Mouse (Mus musculus) stomach, postnatal 0 days (tissue): ENCODE data around the gene Zpbp2. TPM values are rescaled to one million over a fixed set of nuclear protein-coding genes. Genes with fewer than 3 reads are reported as not detected.

Source experiments
- ATAC-seq: fragments of 200-750 bp; cut with Nextera tagmentation; 2 replicates; pipeline ENCODE4 v1.8.0; 2017; ENCODE audit not compliant: low FRiP score, low TSS enrichment
- DNase-seq: peaks from one replicate; pipeline ENCODE4 v3.0.0-alpha.2; 2016; ENCODE audit warnings: low spot score
- H3K27ac ChIP-seq: fragments of 300-500 bp; sonication (generic); replicated peaks from 2 replicates; pipeline ENCODE4 v1.5.1; 2014; ENCODE audit warnings: mild to moderate bottlenecking, control low read depth
- H3K27me3 ChIP-seq: fragments of 300-500 bp; sonication (generic); 2 replicates; pipeline ENCODE4 v1.6.1; 2014; ENCODE audit warnings: low read length; ENCODE audit not compliant: control insufficient read depth, insufficient read depth
- H3K36me3 ChIP-seq: fragments of 300-500 bp; sonication (generic); 2 replicates; pipeline ENCODE4 v1.6.1; 2014; ENCODE audit warnings: low read length, mixed read lengths; ENCODE audit not compliant: control insufficient read depth, insufficient read depth
- H3K4me1 ChIP-seq: fragments of 300-500 bp; sonication (generic); replicated peaks from 2 replicates; pipeline ENCODE4 v1.6.1; 2014; ENCODE audit warnings: antibody characterized with exemption; ENCODE audit not compliant: control insufficient read depth, insufficient read depth
- H3K4me2 ChIP-seq: fragments of 300-500 bp; sonication (generic); replicated peaks from 2 replicates; pipeline ENCODE4 v1.6.1; 2014; ENCODE audit warnings: low read depth, mild to moderate bottlenecking, control low read depth, moderate library complexity
- H3K4me3 ChIP-seq: fragments of 300-500 bp; sonication (generic); 2 replicates; pipeline ENCODE4 v1.5.1; 2014; ENCODE audit warnings: low read depth, low read length, control low read depth
- H3K9ac ChIP-seq: fragments of 300-500 bp; sonication (generic); 2 replicates; pipeline ENCODE4 v1.6.1; 2014; ENCODE audit warnings: mild to moderate bottlenecking, low read length, control low read depth, mixed read lengths
- H3K9me3 ChIP-seq: fragments of 300-500 bp; sonication (generic); 2 replicates; pipeline ENCODE4 v1.6.1; 2016; ENCODE audit warnings: low read length; ENCODE audit not compliant: control insufficient read depth
- CTCF ChIP-seq: IDR thresholded peaks from 2 replicates; pipeline ENCODE4 v1.5.1; 2016; ENCODE audit warnings: antibody characterized with exemption, low read depth, mild to moderate bottlenecking, moderate library complexity
- EP300 ChIP-seq: optimal IDR thresholded peaks from 2 replicates; pipeline ENCODE3; 2016; ENCODE audit warnings: antibody characterized with exemption
- WGBS: fragments of 180-500 bp; shearing (Covaris S2); extraction: QIAGEN DNeasy Blood & Tissue Kit; methylation state at CpG from one replicate; pipeline ENCODE4 v1.1.7; 2014; 5-methylcytosine and 5-hydroxymethylcytosine counted together
- polyA plus RNA-seq: library from polyadenylated mRNA; unstranded; fragments of >200 nt; fragmentation: Nextera tagmentation; extraction: Ambion mirVana; gene quantifications from 2 replicates; pipeline ENCODE4 v1.2.1, GENCODE M21; 2015

Zpbp2 gene
- polyA plus RNA-seq, 1 experiment from 2014 or later, result 0.16 TPM

DNA sequence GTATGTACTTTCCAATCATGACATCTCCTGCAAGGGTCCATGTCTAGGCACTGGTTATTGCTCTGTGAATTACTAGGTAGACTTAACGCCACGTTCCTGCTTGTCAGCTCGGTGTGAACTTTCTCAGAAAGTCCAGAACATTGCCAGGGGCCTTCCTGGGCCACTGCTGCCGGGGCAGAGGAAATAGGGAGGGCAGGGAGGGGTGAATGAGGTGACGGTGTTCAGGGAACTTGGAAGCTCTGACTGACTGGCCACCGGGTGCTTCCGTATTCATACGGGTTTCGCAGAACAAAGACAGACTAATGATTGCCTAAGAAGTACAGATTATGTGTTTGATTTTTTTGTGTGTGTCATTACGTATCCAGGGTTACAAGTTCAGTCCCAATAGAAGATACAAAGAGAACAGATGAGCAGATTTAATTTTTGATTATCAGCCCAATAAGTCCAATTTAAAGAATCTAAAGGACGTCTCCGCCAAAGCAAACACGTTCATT is 13.1 kb downstream of the Zpbp2 start:
- Histone ChIP-seq H3K4me1 (no peaks in the 10 kb centered on the region), H3K27ac (no peak overlapping the region), H3K36me3 (no peaks in the 10 kb centered on the region), H3K27me3 (no peaks in the 10 kb centered on the region), H3K4me2 (no peak overlapping the region), H3K4me3 (no peak overlapping the region), H3K9ac (no peak overlapping the region), H3K9me3 (no peaks in the 10 kb centered on the region)
- DNase-seq (peak; percentile 31), ATAC-seq (no peak)
- WGBS, result 52% methylated on average over 13 of the region's 13 CpGs
- TF ChIP-seq CTCF, result no peak
- TF ChIP-seq EP300, result no peak

DNA sequence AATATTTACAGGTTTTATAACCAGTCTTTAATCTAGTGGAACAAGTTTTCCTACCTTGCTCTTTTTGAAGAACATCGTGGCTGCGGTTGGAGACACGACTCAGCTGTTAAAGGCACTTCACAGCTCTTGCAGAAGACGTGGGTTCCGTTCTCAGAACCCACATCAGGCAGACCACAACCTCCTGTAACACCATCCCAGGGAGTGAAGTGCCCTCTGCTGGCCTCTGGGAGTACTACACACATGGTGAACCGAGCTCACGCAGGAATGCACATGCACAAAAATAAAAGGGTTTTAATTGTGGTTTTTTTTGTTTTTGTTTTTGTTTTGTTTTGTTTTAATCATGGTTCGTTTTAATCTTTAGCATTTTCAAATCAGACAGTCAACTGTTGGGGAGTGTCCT is 17.4 kb downstream of the Zpbp2 start:
- H3K9ac ChIP-seq, result no peak overlapping the region
- 78% methylated on average over 8 of the region's 8 CpGs for WGBS
- no peaks in the 10 kb centered on the region for H3K27me3 ChIP-seq
- H3K9me3 ChIP-seq, result no peaks in the 10 kb centered on the region
- DNase-seq (no peak), ATAC-seq (no peak)
- TF ChIP-seq EP300, result no peak
- TF ChIP-seq CTCF, result peak; percentile 55
- no peak overlapping the region for H3K4me3 ChIP-seq
- H3K36me3 ChIP-seq, result no peaks in the 10 kb centered on the region
- H3K27ac ChIP-seq, result no peak overlapping the region
- H3K4me1 ChIP-seq, result no peaks in the 10 kb centered on the region
- no peak overlapping the region for H3K4me2 ChIP-seq

DNA sequence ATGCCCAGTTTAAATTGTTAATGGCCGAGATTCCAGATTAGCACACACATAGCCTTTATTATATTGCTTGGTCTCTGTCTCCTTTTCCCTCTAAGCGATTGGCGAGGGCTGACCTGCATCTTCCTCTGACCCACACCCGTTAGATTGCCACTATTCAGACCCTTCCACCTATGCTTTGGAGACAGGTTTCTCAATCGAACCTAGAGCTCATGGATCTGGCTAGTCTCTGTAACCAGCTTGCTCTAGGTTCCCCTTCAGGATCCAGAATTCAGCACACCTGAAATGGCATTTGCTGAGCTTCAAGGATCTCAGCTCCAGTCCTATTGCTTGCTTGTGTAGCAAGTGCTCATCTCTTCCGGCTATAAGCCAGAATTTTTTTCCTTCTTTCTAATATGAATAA is 18.6 kb downstream of the Zpbp2 start:
- H3K9me3 ChIP-seq, result no peaks in the 10 kb centered on the region
- no peak for TF ChIP-seq EP300
- TF ChIP-seq CTCF, result no peak
- H3K4me2 ChIP-seq, result no peak overlapping the region
- H3K4me1 ChIP-seq, result no peaks in the 10 kb centered on the region
- H3K27ac ChIP-seq, result no peak overlapping the region
- H3K36me3 ChIP-seq, result no peaks in the 10 kb centered on the region
- H3K4me3 ChIP-seq, result no peak overlapping the region
- no peak overlapping the region for H3K9ac ChIP-seq
- WGBS, result 74% methylated on average over 6 of the region's 6 CpGs
- no peaks in the 10 kb centered on the region for H3K27me3 ChIP-seq
- DNase-seq (no peak), ATAC-seq (no peak)

DNA sequence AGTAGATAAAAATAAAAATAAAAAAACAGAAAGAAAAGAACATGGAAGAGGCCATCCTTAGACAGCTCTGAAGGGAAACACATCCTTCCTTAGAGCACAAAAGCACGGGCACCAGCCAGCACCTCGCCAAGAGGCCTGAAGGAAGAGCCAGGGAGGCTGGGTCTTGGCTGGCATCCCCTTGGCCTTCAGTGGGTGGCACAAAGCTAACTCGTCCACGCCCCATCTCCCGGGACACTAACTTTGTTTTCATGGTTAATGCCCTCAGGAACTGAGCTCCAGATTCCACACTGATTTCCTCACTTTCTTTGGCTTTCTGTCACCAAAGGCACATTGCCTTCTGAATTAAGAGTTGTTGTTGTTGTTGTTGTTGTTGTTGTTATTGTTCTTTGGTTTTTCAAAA is 26.9 kb downstream of the Zpbp2 start:
- Histone ChIP-seq H3K27ac (no peak overlapping the region), H3K4me1 (no peaks in the 10 kb centered on the region), H3K4me3 (no peak overlapping the region), H3K36me3 (peaks cover 5% of the 10 kb centered on the region; the same call in 1 of the 2 replicates), H3K4me2 (no peak overlapping the region), H3K9me3 (no peaks in the 10 kb centered on the region), H3K9ac (no peak overlapping the region), H3K27me3 (no peaks in the 10 kb centered on the region)
- TF ChIP-seq EP300, result no peak
- TF ChIP-seq CTCF, result no peak
- ATAC-seq, result no peak
- WGBS, result 78% methylated on average over 5 of the region's 5 CpGs
- no peak for DNase-seq

DNA sequence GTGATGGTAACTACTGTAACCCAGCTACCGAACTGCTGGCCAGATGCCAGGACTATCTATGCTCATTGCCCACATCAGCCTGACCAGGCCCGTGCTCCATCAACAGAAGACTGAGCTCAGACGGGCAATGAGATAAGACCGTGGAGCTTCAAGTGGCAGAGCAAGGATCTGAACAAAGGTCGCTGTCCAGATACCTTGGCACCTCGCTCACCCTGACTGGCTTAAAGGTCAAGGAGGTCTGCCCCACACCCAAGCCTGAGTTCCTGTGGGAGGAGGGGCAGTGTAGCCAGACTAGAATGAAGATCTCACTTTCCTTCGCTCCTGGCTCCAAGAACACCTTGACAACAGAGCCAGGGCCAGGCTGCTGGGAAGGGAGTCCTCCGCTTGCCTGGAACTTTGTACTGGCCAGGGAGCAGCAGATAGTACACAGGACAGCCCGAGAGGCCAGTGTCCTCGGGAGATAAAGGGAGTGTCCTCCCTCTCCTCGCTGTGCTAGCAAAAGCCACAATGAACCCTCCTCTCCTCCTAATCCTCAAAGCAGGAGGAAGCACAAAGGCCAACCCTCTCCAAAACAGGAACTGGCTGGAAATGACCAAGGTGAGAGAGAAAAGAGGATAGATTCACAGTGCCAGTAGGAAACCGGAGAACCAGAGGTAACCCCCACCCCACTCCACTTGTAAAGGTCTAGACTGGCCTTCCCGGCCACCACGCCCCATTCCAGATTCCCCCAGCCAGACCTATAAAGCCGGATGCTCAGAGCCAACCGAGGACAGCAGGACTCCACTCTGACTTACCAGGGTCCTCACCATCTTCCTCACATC is 29.6 kb downstream of the Zpbp2 start:
- 64% methylated on average over 16 of the region's 16 CpGs for WGBS
- Histone ChIP-seq H3K4me1 (no peaks in the 10 kb centered on the region), H3K4me3 (no peak overlapping the region), H3K4me2 (no peak overlapping the region), H3K9me3 (no peaks in the 10 kb centered on the region), H3K27ac (no peak overlapping the region), H3K36me3 (peaks cover 8% of the 10 kb centered on the region), H3K9ac (no peak overlapping the region), H3K27me3 (no peaks in the 10 kb centered on the region)
- peak; percentile 29 for ATAC-seq
- DNase-seq, result no peak
- TF ChIP-seq EP300 (no peak), CTCF (no peak)

DNA sequence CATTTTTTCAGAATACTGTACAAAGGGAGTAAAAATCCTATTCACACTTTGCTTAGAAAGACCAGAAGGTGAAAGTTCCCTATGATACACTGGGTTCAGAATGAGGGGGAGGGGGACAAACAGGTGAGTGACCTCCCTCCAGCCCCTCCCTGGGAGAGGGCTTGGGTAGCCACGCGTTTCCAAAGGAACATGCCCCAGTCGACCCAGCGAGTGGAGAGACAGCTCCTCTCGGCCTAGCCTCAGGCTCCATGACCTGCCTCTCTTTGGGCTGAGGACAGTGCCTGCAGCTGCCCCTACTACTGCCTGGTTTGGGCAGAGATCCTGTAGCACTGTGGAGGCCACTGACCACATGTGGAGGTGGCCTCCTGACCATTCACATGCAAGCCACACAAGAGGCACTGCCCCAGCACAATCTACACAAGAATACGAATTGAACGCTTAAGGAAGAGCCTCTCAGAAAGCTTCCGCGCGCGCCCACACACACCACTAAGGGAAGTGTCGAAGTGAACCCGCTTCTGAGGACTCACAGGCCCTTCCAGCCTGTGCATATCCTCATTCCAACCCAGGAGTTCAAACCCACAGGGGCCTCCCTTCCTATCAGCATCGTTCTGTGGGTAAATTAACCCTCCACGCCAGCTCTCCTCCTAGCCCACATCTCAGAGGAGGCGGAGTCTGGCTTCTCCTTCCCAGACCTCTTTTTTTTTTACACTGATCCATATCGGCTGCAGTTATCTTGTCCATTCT is 30.6 kb downstream of the Zpbp2 start:
- Histone ChIP-seq H3K36me3 (peaks cover 8% of the 10 kb centered on the region), H3K27ac (no peak overlapping the region), H3K9ac (no peak overlapping the region), H3K9me3 (no peaks in the 10 kb centered on the region), H3K4me3 (no peak overlapping the region), H3K4me1 (0 out of 2 replicates have a peak, but pooled peaks cover 5% of the 10 kb centered on the region), H3K4me2 (no peak overlapping the region), H3K27me3 (no peaks in the 10 kb centered on the region)
- no peak for DNase-seq
- no peak for ATAC-seq
- 72% methylated on average over 17 of the region's 17 CpGs for WGBS
- TF ChIP-seq CTCF (no peak), EP300 (no peak)
